Mouse (Mus musculus): ENCODE data around the gene Tanc2. TPM values are rescaled to one million over a fixed set of nuclear protein-coding genes. Genes with fewer than 3 reads are reported as not detected.

Tanc2 gene
- 2.1 to 8.2 TPM (median 2.8 TPM) in 4 replicates for total RNA-seq (2023)

GRCm38 (mm10) chr11:105589877-105590641 is at the start of gene Tanc2:
Tanc2 (plus strand) TSS chr11:105589986.

GRCm38 (mm10) chr11:105952911-105953386 is 363.2 kb downstream of the Tanc2 start, which contains the start of gene Cyb561:
Cyb561 (minus strand) TSS chr11:105953336.

GRCm38 (mm10) chr11:105967741-105968574 is 378.2 kb downstream of the Tanc2 start, which contains the start of gene Ace:
Ace (plus strand) TSS chr11:105967945.

Other genes starting within 250 kb of the Tanc2 start
- gene March10, start 133.3 kb upstream of the Tanc2 start, total RNA-seq (2023): not detected in 4 replicates

All from B cell, adult 62 days (primary cell).